Mouse (Mus musculus) retina, adult 2 months (tissue): ENCODE results near the gene Hsd17b13.
"Not testable (repeated sequence)": the region's sequence is repeated elsewhere in the genome, so short reads cannot be mapped to it uniquely, and the experiment has no call there.

ENCODE experiments used
- DNase-seq: peaks from one replicate; pipeline ENCODE4 v3.0.0-alpha.2; 2012; ENCODE audit warnings: low read depth, low spot score

Gene Hsd17b13

DNA sequence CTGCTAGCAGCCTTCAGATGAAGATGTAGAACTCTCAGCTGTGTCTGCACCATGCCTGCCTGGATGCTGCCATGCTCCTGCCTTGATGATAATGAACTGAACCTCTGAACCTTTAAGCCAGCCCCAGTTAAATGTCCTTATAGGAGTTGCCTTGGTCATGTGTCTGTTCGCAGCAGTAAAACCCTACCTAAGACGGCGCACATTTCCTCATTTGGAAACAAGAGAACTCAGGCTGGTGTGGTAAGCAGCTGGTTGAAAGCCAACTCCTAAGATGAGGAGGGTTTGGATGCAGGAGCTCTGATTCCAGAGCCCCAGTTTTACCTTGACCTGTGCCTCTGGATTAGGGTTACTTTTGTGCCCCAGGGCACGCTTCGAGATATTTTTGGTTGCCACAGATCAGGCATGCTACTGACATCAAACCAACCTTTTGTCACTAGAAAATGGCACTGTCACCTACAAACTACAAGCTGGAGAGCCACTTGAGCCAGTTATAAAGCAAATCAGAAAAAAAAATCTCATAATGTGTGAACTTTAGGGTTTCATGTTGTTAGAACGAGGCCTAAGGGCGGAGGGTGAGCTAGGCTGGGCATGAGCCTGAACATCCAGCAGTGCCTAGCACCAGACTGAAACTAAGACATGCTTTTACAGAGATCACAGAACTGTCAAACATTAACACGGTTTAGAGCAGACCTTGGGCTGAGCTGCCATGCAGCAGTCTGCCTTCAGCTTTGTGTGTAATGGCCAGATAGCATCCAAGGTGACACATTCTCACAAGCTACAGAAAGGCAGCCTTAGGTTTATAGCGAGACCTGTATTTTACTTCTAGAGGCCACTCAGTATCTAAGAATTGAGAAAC lies 3.7 kb upstream of the Hsd17b13 start:
- DNase-seq: no peak

- no peak for DNase-seq
Measured at GRCm38 (mm10) chr5:103977907-103978570, 829 bp upstream of the Hsd17b13 start.

DNA sequence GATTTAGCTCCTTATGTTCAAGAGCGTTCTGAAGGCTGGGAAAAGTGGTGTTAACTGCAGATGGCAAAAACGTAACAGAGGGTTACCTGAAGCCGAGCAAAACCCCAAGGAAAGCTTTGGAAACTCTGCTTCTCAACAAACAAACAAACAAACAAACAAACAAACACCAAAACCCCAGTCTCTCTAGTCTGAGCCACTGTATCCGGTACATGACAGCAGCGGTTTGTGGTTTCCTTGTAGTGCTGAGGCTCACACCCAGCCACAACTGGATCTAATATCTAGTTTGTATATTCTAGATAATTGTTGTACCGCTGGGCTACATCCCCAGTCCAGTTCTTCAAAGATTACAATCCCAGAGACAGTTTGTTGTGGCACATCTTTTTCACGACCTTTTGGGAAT lies 1.5 kb downstream of the Hsd17b13 start:
- DNase-seq: no peak

DNA sequence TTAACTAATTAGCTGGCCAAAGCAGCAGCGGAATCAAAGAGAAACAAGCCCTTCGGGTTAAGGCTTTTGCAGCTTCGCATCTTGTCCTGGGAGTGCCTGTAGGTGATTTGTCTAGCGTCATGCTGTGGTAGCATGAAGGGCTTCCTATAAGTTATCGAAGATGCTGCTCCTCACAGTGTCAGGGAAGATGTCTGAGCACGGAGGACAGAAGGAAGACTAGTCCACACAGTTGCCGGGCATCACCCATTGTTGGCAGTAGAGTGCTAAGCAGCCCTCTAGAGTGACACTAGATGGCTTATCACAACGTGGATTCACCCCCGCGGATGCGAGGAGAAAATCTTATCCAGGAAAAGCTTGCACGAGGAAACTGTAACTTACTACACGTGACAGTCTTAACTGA lies 4.4 kb downstream of the Hsd17b13 start:
- DNase-seq: no peak

- DNase-seq: no peak
Measured at GRCm38 (mm10) chr5:103972379-103972778, 4.8 kb downstream of the Hsd17b13 start.

DNA sequence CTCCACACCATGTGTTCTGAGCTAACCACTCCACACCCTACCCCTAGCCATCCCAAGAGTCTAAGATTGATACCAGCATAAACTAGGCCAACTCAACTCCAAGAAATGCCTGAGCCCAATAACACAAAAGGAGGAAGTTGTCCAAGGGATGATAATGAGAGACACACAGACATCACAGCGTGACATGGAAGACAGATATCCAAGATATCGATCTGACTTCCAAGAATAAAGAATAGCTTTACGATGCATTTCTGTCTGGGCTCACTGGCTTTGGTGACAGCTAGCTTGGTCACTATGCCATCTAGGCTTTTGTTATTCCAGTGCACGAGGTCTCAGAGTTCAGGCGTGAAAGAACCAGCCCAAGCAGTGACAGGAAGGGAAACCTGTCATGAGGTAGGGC lies 6.2 kb downstream of the Hsd17b13 start:
- DNase-seq: no peak

GRCm38 (mm10) chr5:103962935-103963429 lies 14.2 kb downstream of the Hsd17b13 start:
- DNase-seq: no peak

DNA sequence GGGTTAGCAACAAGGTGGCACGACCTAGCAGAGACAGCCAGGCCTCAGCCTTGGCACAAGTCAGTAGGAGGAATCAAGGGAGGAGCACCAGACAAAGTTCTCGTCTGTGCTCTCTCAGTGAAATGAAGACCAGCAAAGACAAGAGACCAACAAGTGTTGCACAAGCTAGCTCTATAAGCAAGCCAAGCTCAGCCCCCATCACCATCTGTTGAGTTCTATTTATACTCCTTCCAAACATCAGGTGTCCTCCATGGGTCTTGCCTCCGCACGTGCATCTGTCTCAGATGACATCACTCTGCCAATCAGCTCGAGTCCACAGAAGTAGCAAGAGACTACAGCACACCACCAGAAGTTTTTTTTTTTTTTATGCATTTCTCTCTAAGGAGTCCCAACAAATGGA lies 22.6 kb downstream of the Hsd17b13 start:
- no peak for DNase-seq

- no peak for DNase-seq
Measured at GRCm38 (mm10) chr5:103953135-103954083, 23.8 kb downstream of the Hsd17b13 start.

- not testable (repeated sequence) for DNase-seq
Measured at GRCm38 (mm10) chr5:103950138-103950537, 27.1 kb downstream of the Hsd17b13 start.

- DNase-seq: no peak
Measured at GRCm38 (mm10) chr5:103943183-103943582, 34.0 kb downstream of the Hsd17b13 start.

- DNase-seq: no peak
Measured at GRCm38 (mm10) chr5:103939856-103940255, 37.4 kb downstream of the Hsd17b13 start.

DNA sequence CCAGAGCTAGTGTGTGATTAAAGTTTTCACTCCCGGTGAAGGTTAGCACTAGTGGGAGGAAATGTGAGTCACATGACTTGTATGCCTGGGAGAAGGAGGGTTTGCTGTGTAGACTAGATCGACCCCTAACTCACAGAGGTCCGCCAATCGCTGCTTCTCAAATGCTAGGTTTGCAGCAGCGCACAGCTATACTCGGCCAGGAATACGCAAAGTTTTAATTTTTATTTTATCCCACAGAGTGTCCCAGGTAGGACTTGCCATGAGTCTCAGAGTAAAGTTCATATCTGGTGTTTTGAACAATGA lies 37.9 kb downstream of the Hsd17b13 start:
- no peak for DNase-seq

DNA sequence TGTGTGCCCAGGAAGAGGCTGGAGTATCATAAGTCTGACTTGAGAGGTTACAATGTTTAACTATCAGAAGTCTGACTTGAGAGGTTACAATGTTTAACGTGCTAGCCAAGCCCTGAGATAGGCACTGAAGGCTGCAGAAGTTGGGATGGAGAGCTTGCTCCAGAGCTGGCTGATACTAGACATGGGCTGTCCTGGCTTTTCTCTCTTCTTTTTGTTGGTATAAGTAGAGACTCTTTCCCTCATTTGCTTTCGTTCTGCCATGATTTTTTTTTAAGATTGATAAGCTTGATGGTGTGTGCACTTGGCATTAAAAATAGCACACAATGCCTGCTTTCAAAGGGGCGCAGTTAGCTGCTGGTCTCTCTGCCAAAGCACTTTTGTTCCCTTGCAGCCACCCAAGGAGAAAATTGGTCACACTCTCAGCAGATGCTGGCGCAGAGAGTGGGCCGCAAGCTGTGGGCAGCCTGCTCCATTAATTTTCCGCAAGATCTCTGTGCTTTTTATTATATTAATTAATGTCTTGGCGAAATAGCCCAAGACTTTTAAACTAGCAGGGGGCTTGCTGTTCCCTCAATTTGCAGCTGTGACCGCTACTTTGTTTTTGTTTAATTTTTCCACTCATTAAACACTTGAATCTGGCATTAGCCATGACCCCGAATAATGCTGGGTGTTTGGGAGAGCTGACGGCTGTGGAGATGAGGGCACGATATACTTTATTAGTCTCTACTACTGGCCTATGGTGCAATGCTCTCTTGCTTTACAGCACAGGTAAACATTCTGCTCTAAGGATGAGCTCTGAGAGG lies 38.5 kb downstream of the Hsd17b13 start:
- no peak for DNase-seq

- DNase-seq: no peak
Measured at GRCm38 (mm10) chr5:103936906-103937589, 40.2 kb downstream of the Hsd17b13 start.

DNA sequence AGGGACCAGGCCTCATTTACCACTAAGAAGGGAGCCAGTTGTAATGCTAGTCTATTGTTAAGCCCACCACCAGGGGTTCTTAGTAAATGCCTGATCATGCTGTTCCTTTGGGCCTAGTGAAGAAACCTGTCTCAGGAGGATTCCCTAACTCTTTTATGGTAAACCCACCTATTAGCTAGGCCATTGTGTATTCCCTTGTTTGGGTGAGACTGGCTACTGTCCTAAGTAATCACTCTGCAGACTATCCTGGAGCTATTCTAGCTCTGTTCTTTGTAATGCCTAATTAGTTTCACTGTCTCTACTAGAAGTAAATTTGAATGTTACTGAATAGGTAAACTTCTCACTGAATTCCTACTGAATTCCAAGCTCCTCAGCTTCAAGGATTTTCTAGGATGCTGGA lies 45.3 kb downstream of the Hsd17b13 start:
- DNase-seq: not testable (repeated sequence)

DNA sequence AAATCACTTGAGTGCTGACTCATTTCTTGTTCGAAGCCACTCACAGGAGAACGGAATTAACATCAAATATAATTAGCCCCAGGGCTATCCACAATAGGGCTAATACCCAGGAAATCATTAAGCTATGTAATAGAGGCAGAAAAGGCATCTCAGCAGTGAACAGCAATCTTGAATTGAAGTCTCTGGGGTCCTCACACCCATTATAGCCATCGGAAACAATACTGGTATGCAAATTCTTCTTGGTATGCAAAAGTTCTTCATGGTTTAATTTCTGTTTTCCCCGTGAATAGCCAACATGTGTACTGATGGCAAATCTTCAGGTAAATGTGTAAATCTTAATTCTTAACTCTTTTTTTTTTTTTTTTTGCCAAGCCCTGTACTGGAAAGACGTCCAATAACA lies 46.7 kb downstream of the Hsd17b13 start:
- no peak for DNase-seq

DNA sequence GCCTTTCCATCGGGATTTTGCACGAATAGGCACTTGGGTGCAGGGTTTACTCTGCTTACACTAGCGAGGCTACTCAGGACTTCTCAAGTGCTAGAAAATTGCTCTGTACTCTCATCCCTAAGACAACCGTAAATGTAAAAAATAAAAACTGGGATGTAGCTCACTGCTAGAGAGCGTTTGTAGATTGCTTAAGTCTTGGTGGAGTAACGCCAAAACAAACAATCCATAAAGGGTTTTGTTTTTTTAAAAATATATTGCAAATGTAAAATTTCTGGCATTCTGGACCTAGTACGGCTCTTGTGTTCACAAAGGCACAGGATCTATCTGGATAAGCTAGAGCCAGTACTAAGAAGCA lies 49.0 kb downstream of the Hsd17b13 start:
- no peak for DNase-seq

- DNase-seq: peak; percentile 70
Measured at GRCm38 (mm10) chr5:103927429-103928195, 49.6 kb downstream of the Hsd17b13 start.

DNA sequence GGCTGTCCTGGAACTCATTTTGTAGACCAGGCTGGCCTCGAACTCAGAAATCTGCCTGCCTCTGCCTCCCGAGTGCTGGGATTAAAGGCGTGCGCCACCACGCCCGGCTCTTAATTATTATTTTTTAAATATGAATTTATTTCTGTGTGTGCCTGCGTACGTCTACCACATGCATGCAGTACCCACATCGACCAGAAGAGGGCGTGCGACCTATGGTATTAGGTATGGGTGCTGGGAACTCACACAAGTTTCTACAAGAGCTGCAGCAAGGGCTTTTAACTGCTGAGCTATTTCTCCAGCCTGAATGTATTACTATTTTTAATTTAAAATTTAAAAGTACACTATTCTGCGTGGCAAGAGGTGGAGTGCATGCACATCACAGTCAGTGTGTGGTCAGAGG lies 50.8 kb downstream of the Hsd17b13 start:
- DNase-seq: no peak
